Mouse (Mus musculus) heart, adult 2 months (tissue): ENCODE measurements at regions not wholly inside any gene's neighbourhood (a gene's known extent, or its start where the extent isn't known, plus 50 kb on each side); places are given as distances from the start of the nearest gene placed in this dataset.

Experiments used
- CTCF ChIP-seq: fragments of 200-600 bp; IDR thresholded peaks from 2 replicates; pipeline ENCODE4 v1.8.1; 2022; ENCODE audit warnings: antibody characterized with exemption, mild to moderate bottlenecking, moderate library complexity
- EP300 ChIP-seq: fragments of 200-500 bp; IDR thresholded peaks from 2 replicates; pipeline ENCODE4 v1.6.1; 2011; ENCODE audit warnings: low read depth, low read length, control low read depth; ENCODE audit not compliant: insufficient read depth
- POLR2A ChIP-seq: fragments of 200-500 bp; IDR thresholded peaks from 2 replicates; pipeline ENCODE4 v1.6.1; 2011; ENCODE audit warnings: mild to moderate bottlenecking, low read depth, low read length, control low read depth; ENCODE audit not compliant: insufficient read depth

GRCm38 (mm10) chr7:124487326-124487725 lies 504.7 kb downstream of the Hs3st4 start:
- TF ChIP-seq CTCF (no peak), POLR2A (no peak), EP300 (no peak)
